ENCODE assay signal across 9 mouse cellular contexts in genomic region chr4:106978376-106978775, GRCm38 (mm10).
DNase-seq lines count a peak whose midpoint lies in the region; ATAC-seq and TF ChIP-seq lines count a peak whose summit lies in the region.
"Had no signal": no experiment of that assay in that cellular context is flagged by ENCODE, and none has a peak within 500 bp of the region (broad histone marks: within the 10 kb centered on the region; RNA-seq: fewer than 3 reads in every experiment).

No protein-coding gene starts in this region.

- dilution Hi-C loops in CH12.LX (cut with MboI; ENCODE audit: extremely low pct_ligation_motif_present, extremely low pct_unique_long_range_greater_than_20kb, low sequenced_read_pairs), result no loop called here

- no peak for TF ChIP-seq POLR2A in CH12.LX (IDR thresholded peaks at IDR 0.05; ENCODE audit: low read depth, low read length)

- no peak for ATAC-seq in limb, embryonic 11.5 days (ENCODE audit: insufficient number of reproducible peaks, low FRiP score, low TSS enrichment, low read depth)

- no peak for TF ChIP-seq RAD21 in CH12.LX (IDR thresholded peaks at IDR 0.05; ENCODE audit: low read depth, low read length)

- intact Hi-C loops in gastrocnemius, adult 2 months (cut with DNase I), result no loop called here
- intact Hi-C loops in gastrocnemius, postnatal 14 days (cut with DNase I; ENCODE audit: low total_unique reads), result no loop called here

- H3K4me3 ChIP-seq in gastrocnemius, adult 2 months, result no peak overlapping the region
- no peak overlapping the region for H3K4me3 ChIP-seq in CH12.LX (replicated peaks in 1 of 3; ENCODE audit: low read depth in 2 of 3, low read length in 2 of 3, poor library complexity in 1 of 3)
- no peak overlapping the region for H3K4me3 ChIP-seq in heart, embryonic 10.5 days
- H3K4me3 ChIP-seq in limb, embryonic 11.5 days (ENCODE audit: low read depth, low read length), result no peak overlapping the region

- H3K27me3 ChIP-seq in CH12.LX (replicated peaks), result no peaks in the 10 kb centered on the region
- no peaks in the 10 kb centered on the region for H3K27me3 ChIP-seq in heart, embryonic 10.5 days (ENCODE audit: insufficient read depth, poor library complexity, severe bottlenecking)
- no peaks in the 10 kb centered on the region for H3K27me3 ChIP-seq in limb, embryonic 11.5 days (ENCODE audit: control insufficient read depth, insufficient read depth, low read length)

- in situ Hi-C loops in CH12.LX (cut with MboI; ENCODE audit: low pct_ligation_motif_present, low pct_unique_long_range_greater_than_20kb, low sequenced_read_pairs), result no loop called here

- peaks cover 6% of the 10 kb centered on the region for H3K79me2 ChIP-seq in CH12.LX (replicated peaks; ENCODE audit: control insufficient read depth, extremely low read depth, insufficient read depth, poor library complexity, severe bottlenecking)

- H3K4me2 ChIP-seq in CH12.LX (ENCODE audit: insufficient read depth, low read depth, poor library complexity, severe bottlenecking), result no peak overlapping the region
- no peak overlapping the region for H3K4me2 ChIP-seq in limb, embryonic 11.5 days (ENCODE audit: low read depth, severe bottlenecking)

- H3K36me3 ChIP-seq in CH12.LX (replicated peaks in 1 of 2; ENCODE audit: control insufficient read depth in 1 of 2, insufficient read depth in 1 of 2, low read length in 1 of 2), result peaks cover 2 to 37% of the 10 kb centered on the region in 2 experiments
- H3K36me3 ChIP-seq in heart, embryonic 10.5 days, result peaks cover 3% of the 10 kb centered on the region; the same call in 1 of the 2 replicates
- peaks cover 2% of the 10 kb centered on the region for H3K36me3 ChIP-seq in limb, embryonic 11.5 days (ENCODE audit: control insufficient read depth, insufficient read depth, low read length)

- H3K9ac ChIP-seq in CH12.LX (ENCODE audit: insufficient read depth, low read depth), result peak overlapping the region; percentile 43
- no peak overlapping the region for H3K9ac ChIP-seq in limb, embryonic 11.5 days (ENCODE audit: low read length)
- H3K9ac ChIP-seq: liver, embryonic 14.5 days had no signal

- DNase-seq in gastrocnemius, adult 2 months, result no peak
- no peak for DNase-seq in gastrocnemius, postnatal 4 days (ENCODE audit: low spot score in 2 of 2)
- DNase-seq in CH12.LX (ENCODE audit: extremely low read depth), result no peak
- no peak for DNase-seq in heart, embryonic 10.5 days (ENCODE audit: low spot score)
- DNase-seq in limb, embryonic 11.5 days (ENCODE audit: low spot score), result no peak
- DNase-seq in urinary bladder, postnatal 25 days (ENCODE audit: low spot score), result no peak
- DNase-seq in spleen, postnatal 36 days (ENCODE audit: low spot score in 2 of 2), result no peak
- no peak for DNase-seq in gastrocnemius, postnatal 14 days

- no peak for TF ChIP-seq EP300 in CH12.LX (IDR thresholded peaks at IDR 0.05; ENCODE audit: low read length)

- H3K9me3 ChIP-seq in CH12.LX (replicated peaks; ENCODE audit: low read length), result no peaks in the 10 kb centered on the region
- no peaks in the 10 kb centered on the region for H3K9me3 ChIP-seq in heart, embryonic 10.5 days
- H3K9me3 ChIP-seq in limb, embryonic 11.5 days (ENCODE audit: control insufficient read depth, low read length), result no peaks in the 10 kb centered on the region

- peaks cover 57 to 98% of the 10 kb centered on the region in 2 experiments for H3K4me1 ChIP-seq in CH12.LX (ENCODE audit: control insufficient read depth in 1 of 2, insufficient read depth in 2 of 2)
- peaks cover 89% of the 10 kb centered on the region for H3K4me1 ChIP-seq in heart, embryonic 10.5 days
- peaks cover 89% of the 10 kb centered on the region for H3K4me1 ChIP-seq in limb, embryonic 11.5 days (ENCODE audit: control insufficient read depth, insufficient read depth, low read length)

- TF ChIP-seq CTCF in gastrocnemius, adult 2 months (IDR thresholded peaks at IDR 0.05), result no peak
- TF ChIP-seq CTCF in CH12.LX (conservative IDR thresholded peaks at IDR 0.05 in 1 of 2, IDR thresholded peaks at IDR 0.05 in 1 of 2; ENCODE audit: low read depth in 2 of 2, low read length in 2 of 2), result no peak

- H3K27ac ChIP-seq in gastrocnemius, adult 2 months, result peak overlapping the region; percentile 2; the same call in 1 of the 2 replicates
- H3K27ac ChIP-seq in CH12.LX (ENCODE audit: insufficient read depth, low read depth), result peak overlapping the region; percentile 98
- peak overlapping the region; percentile 67 for H3K27ac ChIP-seq in heart, embryonic 10.5 days
- 0 out of 2 replicates have a peak overlapping the region, but pooled peaks have one; percentile 62 for H3K27ac ChIP-seq in limb, embryonic 11.5 days (replicated peaks; ENCODE audit: low read depth, low read length)
- H3K27ac ChIP-seq: liver, embryonic 14.5 days had no signal

- WGBS in heart, embryonic 10.5 days, result 55% methylated on average over 8 of the region's 8 CpGs
- WGBS in limb, embryonic 11.5 days, result 57% methylated on average over 8 of the region's 8 CpGs

TF ChIP-seq in CH12.LX, 34 proteins besides CTCF, POLR2A, EP300 and RAD21:
- TF ChIP-seq SIN3A (IDR thresholded peaks at IDR 0.05; ENCODE audit: low read length), result no peak
- TF ChIP-seq MAFK (IDR thresholded peaks at IDR 0.05; ENCODE audit: insufficient replicate concordance, low read length), result no peak
- no peak for TF ChIP-seq ZC3H11A (IDR thresholded peaks at IDR 0.05; ENCODE audit: low read depth, low read length)
- TF ChIP-seq POLR2AphosphoS2 (IDR thresholded peaks at IDR 0.05; ENCODE audit: low read depth, low read length), result no peak
- no peak for TF ChIP-seq PAX5 (IDR thresholded peaks at IDR 0.05; ENCODE audit: low read length)
- no peak for TF ChIP-seq ETS1 (conservative IDR thresholded peaks at IDR 0.05; ENCODE audit: low read depth, low read length)
- no peak for TF ChIP-seq GABPA (IDR thresholded peaks at IDR 0.05; ENCODE audit: insufficient replicate concordance, low read depth, low read length)
- TF ChIP-seq MAX (IDR thresholded peaks at IDR 0.05; ENCODE audit: low read length), result no peak
- no peak for TF ChIP-seq KAT2A (IDR thresholded peaks at IDR 0.05; ENCODE audit: insufficient replicate concordance, low read length)
- TF ChIP-seq CHD2 (IDR thresholded peaks at IDR 0.05; ENCODE audit: low read length), result no peak
- TF ChIP-seq USF1 (IDR thresholded peaks at IDR 0.05; ENCODE audit: low read depth, low read length), result no peak
- TF ChIP-seq ZKSCAN1 (IDR thresholded peaks at IDR 0.05; ENCODE audit: borderline replicate concordance, low read depth, low read length), result no peak
- TF ChIP-seq RCOR1 (conservative IDR thresholded peaks at IDR 0.05; ENCODE audit: low read depth, low read length), result no peak
- TF ChIP-seq UBTF (IDR thresholded peaks at IDR 0.05; ENCODE audit: low read depth, low read length), result no peak

Comparison
In these comparisons a context has a peak if more than half of its experiments do, and no peak if none do; other contexts are left out.
1. H3K27ac ChIP-seq: peak in every context shown above with its lines; median percentile 98 in CH12.LX; 67 in heart, embryonic 10.5 days; 62 in limb, embryonic 11.5 days; 2 in gastrocnemius, adult 2 months.